ENCODE assay signal across 12 mouse cellular contexts in genomic region chr3:88216534-88217326, GRCm38 (mm10). TPM values are rescaled to one million over a fixed set of nuclear protein-coding genes. Genes with fewer than 3 reads are reported as not detected.
DNase-seq lines count a peak whose midpoint lies in the region; ATAC-seq and TF ChIP-seq lines count a peak whose summit lies in the region.
"Had no signal": no experiment of that assay in that cellular context is flagged by ENCODE, and none has a peak within 500 bp of the region (broad histone marks: within the 10 kb centered on the region; RNA-seq: fewer than 3 reads in every experiment).

No protein-coding gene starts in this region.

- H3K4me1 ChIP-seq in lung, embryonic 14.5 days (ENCODE audit: insufficient read depth) = no peaks in the 10 kb centered on the region
- peaks cover 81% of the 10 kb centered on the region for H3K4me1 ChIP-seq in hindbrain, embryonic 13.5 days (replicated peaks)
- H3K4me1 ChIP-seq in neural tube, embryonic 15.5 days = peaks cover 82% of the 10 kb centered on the region
- H3K4me1 ChIP-seq: embryonic facial prominence, embryonic 12.5 days had no signal

- no peaks in the 10 kb centered on the region for H3K36me3 ChIP-seq in lung, embryonic 14.5 days (ENCODE audit: insufficient read depth)
- H3K36me3 ChIP-seq in hindbrain, embryonic 13.5 days = peaks cover 28% of the 10 kb centered on the region
- H3K36me3 ChIP-seq in neural tube, embryonic 15.5 days = peaks cover 5% of the 10 kb centered on the region; the same call in 1 of the 2 replicates
- H3K36me3 ChIP-seq: embryonic facial prominence, embryonic 12.5 days had no signal

- H3K4me2 ChIP-seq in lung, embryonic 14.5 days = no peak overlapping the region
- peak overlapping the region; percentile 86 for H3K4me2 ChIP-seq in hindbrain, embryonic 13.5 days
- H3K4me2 ChIP-seq in neural tube, embryonic 15.5 days = peak overlapping the region; percentile 62
- H3K4me2 ChIP-seq: embryonic facial prominence, embryonic 12.5 days had no signal

- H3K9ac ChIP-seq in lung, embryonic 14.5 days = no peak overlapping the region
- H3K9ac ChIP-seq in hindbrain, embryonic 13.5 days = peak overlapping the region; percentile 99
- H3K9ac ChIP-seq in neural tube, embryonic 15.5 days (replicated peaks) = peak overlapping the region; percentile 80
- H3K9ac ChIP-seq: embryonic facial prominence, embryonic 12.5 days had no signal

- no peak overlapping the region for H3K4me3 ChIP-seq in lung, embryonic 14.5 days (ENCODE audit: low read depth, low read length)
- H3K4me3 ChIP-seq in hindbrain, embryonic 13.5 days = peak overlapping the region; percentile 75
- H3K4me3 ChIP-seq in neural tube, embryonic 15.5 days (replicated peaks) = peak overlapping the region; percentile 55
- H3K4me3 ChIP-seq: embryonic facial prominence, embryonic 12.5 days had no signal

- no peaks in the 10 kb centered on the region for H3K9me3 ChIP-seq in lung, embryonic 14.5 days (ENCODE audit: low read depth, low read length)
- H3K9me3 ChIP-seq in hindbrain, embryonic 13.5 days = no peaks in the 10 kb centered on the region
- H3K9me3 ChIP-seq in neural tube, embryonic 15.5 days (replicated peaks) = no peaks in the 10 kb centered on the region
- H3K9me3 ChIP-seq: embryonic facial prominence, embryonic 12.5 days had no signal

- peaks cover 96% of the 10 kb centered on the region for H3K27me3 ChIP-seq in lung, embryonic 14.5 days (ENCODE audit: insufficient read depth, low read length)
- H3K27me3 ChIP-seq in hindbrain, embryonic 13.5 days = peaks cover 57% of the 10 kb centered on the region
- H3K27me3 ChIP-seq in neural tube, embryonic 15.5 days (replicated peaks) = peaks cover 2% of the 10 kb centered on the region; the same call in 1 of the 2 replicates

- H3K27ac ChIP-seq in lung, embryonic 14.5 days (ENCODE audit: low read depth) = no peak overlapping the region
- H3K27ac ChIP-seq in hindbrain, embryonic 13.5 days = peak overlapping the region; percentile 99
- H3K27ac ChIP-seq in neural tube, embryonic 15.5 days (replicated peaks) = peak overlapping the region; percentile 98
- H3K27ac ChIP-seq: embryonic facial prominence, embryonic 12.5 days had no signal

- 9% methylated on average over 7 of the region's 7 CpGs for WGBS in lung, embryonic 14.5 days
- WGBS in hindbrain, embryonic 13.5 days = 6% methylated on average over 7 of the region's 7 CpGs
- WGBS in neural tube, embryonic 15.5 days = 10% methylated on average over 7 of the region's 7 CpGs

- DNase-seq in lung, embryonic 14.5 days = peak; percentile 13
- no peak for DNase-seq in lung, adult 18-20 months
- DNase-seq in cerebellum, postnatal 25 days = peak; percentile 83 to 85
- DNase-seq in urinary bladder, adult 2 months (ENCODE audit: low spot score) = no peak
- DNase-seq in adrenal gland, adult 18-20 months (ENCODE audit: low spot score in 2 of 2) = no peak
- DNase-seq: adrenal gland, postnatal 10 days; heart, postnatal 36 days; layer of hippocampus, adult 9-11 months; thymus, adult 2 months had no signal

- no peak for TF ChIP-seq CTCF in lung, embryonic 14.5 days (IDR thresholded peaks at IDR 0.05; ENCODE audit: low read depth)

- no peak for ATAC-seq in lung, embryonic 14.5 days (ENCODE audit: insufficient read depth)
- no peak for ATAC-seq in hindbrain, embryonic 13.5 days (ENCODE audit: low FRiP score)
- no peak for ATAC-seq in neural tube, embryonic 15.5 days (ENCODE audit: low FRiP score)

RNA-seq across cellular contexts. Expression of gene Rhbg, which starts 37.8 kb away (rescaled TPM):
- polyA plus RNA-seq in lung, embryonic 14.5 days (2014; fragmentation: Nextera tagmentation; extraction: Ambion mirVana) = not detected in 2 replicates
- 0.22 and 0.32 TPM in 2 replicates for polyA plus RNA-seq in hindbrain, embryonic 13.5 days (2015; fragmentation: Nextera tagmentation; extraction: Ambion mirVana)
- 0.78 and 0.83 TPM in 2 replicates for polyA plus RNA-seq in neural tube, embryonic 15.5 days (2015; fragmentation: Nextera tagmentation; extraction: Ambion mirVana)
- 3.9 and 4.8 TPM in 2 replicates for polyA plus RNA-seq in urinary bladder, adult 2 months (2012; rRNA removed)
- total RNA-seq in adrenal gland, adult 18-20 months (2021) = 10 to 100 TPM; 11.2 to 17.8 TPM
- total RNA-seq: heart, postnatal 36 days had no signal

Comparison
In these comparisons a context has a peak if more than half of its experiments do, and no peak if none do; other contexts are left out.
1. DNase-seq: peak in lung, embryonic 14.5 days (single experiment) and cerebellum, postnatal 25 days (2 of 2); none in lung, adult 18-20 months (0 of 2), urinary bladder, adult 2 months (single experiment) and adrenal gland, adult 18-20 months (0 of 2).